Mouse (Mus musculus) heart, postnatal 14 days (tissue): ENCODE data around the gene Rtkn. TPM values are rescaled to one million over a fixed set of nuclear protein-coding genes. Genes with fewer than 3 reads are reported as not detected.
"Not testable (repeated sequence)": the region's sequence is repeated elsewhere in the genome, so short reads cannot be mapped to it uniquely, and the experiment has no call there.

ENCODE experiments used
- DNase-seq, 2 experiments: peaks; one replicate each; pipeline ENCODE4 v3.0.0; 2021 to 2022
- intact Hi-C: fragments of 180-260 bp; cut with DNase I; formaldehyde crosslinking; loops from one replicate; pipeline ENCODE4 v1.15.1; 2025
- total RNA-seq, 2 experiments: library from RNA; stranded (reverse); gene quantifications; 2 replicates each; pipeline ENCODE4 v1.2.3; 2021

Gene Rtkn
- total RNA-seq, 2 experiments from 2014 or later = 6.9 to 8.0 TPM

DNA sequence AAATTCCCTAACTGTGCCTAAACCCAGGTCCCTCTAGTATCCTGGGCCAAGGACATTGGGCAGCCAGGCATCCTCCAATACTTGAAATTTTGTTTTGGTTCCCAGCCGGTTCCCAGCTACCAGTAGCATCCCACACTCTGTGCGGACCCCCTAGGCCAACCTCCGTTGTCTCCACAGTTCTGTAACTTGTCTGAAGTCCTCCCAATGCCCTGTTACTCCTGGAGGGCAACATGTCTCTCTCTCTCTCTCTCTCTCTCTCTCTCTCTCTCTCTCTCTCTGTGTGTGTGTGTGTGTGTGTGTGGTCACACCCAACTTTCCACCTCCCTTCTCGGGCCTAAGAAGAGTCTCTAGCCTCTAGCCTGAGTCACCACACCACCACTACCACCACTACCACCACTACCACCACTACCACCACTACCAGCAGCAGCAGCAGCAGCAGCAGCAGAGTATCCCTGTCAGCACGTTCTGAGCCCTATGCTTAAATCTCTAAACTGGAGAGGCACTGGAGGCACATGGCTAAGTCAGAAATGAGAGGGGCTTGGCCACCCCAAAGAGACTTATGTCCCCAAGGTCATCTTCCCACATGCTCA is 1.1 kb downstream of the Rtkn start:
- DNase-seq = no peak
- intact Hi-C loops = loop anchor here (2.0 kb wide), 1 partner anchor 20 kb away; the partner anchor contains the start of genes 1700003E16Rik and Wdr54

DNA sequence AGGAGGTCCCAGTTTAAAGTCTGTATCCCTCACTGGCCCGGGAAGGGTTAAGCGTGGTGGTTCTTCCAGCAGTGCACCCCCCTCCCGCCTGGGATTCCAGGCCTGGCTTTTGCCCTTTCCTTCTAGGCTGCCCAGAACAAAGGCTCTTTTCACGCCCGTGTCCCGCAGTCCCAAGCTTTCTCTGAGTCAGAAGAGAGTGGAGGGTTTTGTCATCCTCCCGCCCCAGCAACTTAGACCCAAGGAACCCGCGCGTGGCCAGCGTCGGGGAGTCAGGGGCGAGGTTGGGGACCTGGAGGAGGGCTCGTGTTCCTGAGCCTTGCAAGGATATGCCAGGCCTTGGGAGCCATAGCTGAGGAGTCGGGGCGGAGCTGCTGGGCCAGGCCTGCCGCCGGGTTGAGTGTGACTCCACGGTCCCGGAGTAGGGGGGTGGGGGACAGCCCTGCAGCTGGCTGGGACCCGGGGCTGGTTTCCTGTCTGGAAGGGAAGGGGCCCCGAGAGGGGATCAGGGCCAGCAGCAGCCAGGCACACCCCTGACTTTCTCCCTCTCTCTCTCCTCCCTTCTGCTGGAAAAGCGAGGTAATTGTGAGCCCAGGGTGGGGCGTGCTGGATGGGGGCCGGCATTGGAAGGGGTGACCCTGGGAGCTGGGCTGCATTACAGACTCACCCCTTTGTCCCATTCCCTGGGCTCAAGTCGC is 1.8 kb downstream of the Rtkn start:
- intact Hi-C loops = loop anchor here (2.0 kb wide), 1 partner anchor 20 kb away; the partner anchor contains the start of genes 1700003E16Rik and Wdr54
- peak; percentile 79 to 80 for DNase-seq

DNA sequence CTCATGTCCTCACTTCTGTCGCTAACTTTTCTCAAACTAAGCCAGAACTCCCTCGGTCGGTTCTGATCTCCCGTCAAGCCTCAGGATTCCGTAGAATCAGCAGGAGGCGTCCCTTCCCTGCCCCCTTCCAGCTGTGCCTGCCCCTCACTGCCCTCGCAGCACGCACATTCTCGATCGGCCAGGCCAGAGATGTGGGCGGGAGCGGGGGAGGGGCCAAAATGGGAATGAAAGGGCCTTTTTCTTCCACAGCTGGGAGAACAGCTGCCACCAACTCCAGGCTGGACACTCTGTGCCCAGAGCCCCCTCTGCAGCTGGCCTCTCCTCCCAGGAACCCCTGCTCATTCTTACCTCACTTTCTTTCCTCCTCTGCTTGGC is 2.3 kb downstream of the Rtkn start:
- intact Hi-C loops = loop anchor here (2.0 kb wide), 1 partner anchor 19 kb away; the partner anchor contains the start of genes 1700003E16Rik and Wdr54
- DNase-seq = peak; percentile 89 to 92

DNA sequence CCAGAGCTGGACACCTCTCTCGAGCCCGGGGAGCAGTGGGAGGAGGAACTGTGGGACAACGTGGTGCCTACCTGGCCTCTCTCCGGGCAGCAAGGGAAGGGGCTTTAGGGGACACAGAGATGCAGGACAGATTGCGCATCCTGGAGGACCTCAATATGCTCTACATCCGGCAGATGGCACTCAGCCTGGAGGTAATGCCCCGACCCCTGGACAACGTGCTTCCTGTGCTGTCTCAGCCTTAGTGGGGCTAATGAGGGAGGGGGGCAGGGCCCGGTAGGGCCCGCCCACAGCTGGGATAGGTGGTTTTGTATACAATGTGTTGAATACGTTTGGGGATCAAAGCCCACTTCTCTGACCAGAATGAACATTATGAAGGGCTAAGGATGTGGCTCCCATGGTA is 2.8 kb downstream of the Rtkn start:
- no peak for DNase-seq

DNA sequence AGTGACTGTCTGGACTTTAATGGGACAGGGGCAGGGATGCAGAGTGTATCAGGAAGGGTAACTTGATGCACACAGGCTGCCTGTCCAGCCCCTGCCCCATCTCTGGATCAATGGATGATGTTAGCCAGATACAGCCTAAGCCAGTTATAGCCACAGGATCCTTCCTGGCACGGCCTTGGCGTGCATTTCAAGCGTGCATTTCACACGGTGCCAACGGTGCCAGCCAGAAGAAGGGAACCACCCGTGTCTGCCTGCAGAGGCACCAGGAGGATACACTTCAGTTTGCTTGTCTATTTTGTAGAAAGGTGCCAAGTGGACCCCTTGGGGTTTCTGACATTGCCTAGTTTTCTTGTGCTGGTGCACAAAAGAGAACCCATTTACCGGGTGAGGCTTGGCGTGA is 4.8 kb downstream of the Rtkn start:
- no peak for DNase-seq
- intact Hi-C loops = no loop called here

More for the DNA sequence above, 2.8 kb downstream of the Rtkn start:
- intact Hi-C loops = no loop called here

DNA sequence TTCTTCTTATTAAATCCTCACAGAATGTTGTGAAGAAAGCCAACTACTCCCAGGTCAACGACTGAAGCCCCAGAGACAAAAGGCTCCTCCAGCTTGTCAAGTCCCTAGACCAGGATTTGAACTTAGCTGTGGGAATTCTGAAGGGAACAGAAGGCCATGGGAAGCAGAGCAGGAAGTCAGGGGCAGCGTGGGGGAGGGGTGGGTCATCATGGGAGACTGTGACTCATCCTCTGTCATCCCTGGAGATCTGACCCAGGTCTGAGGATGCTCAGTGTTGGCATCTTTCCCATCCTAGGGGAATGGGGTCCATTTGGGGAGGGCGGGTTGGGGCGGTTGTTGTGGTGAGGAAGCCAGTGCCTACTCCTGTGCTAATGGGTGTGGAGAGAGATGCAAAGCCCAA is 6.4 kb downstream of the Rtkn start:
- DNase-seq = peak in 1 of 2 experiments; percentile 44
- intact Hi-C loops = no loop called here

DNA sequence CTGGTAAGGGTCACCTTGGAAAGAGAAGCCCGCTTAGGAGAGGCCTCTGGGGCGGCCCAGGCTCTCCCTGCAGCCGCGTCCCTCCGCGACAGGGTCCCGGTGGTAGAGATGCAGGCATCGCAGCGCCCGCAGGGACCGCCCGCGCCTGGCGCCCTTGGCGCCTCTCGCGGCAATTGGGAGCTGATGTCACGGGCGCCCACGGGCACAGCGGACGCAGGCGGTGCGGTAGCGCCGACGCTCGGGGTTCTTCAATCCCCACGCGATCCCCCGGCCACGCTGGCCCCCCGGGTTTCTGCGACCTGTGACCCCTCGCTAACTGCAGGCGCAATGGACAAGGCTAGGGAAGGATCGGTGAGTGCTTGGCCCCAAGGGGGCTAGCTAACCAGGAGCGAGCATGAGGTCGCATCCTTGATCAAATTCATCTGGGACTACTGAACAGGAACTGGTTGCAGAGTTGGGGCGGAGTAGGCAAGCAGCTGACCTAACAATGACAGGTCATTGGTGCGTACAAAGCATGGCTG is 7.0 kb downstream of the Rtkn start:
- intact Hi-C loops = no loop called here
- DNase-seq = peak in 1 of 2 experiments; percentile 38

DNA sequence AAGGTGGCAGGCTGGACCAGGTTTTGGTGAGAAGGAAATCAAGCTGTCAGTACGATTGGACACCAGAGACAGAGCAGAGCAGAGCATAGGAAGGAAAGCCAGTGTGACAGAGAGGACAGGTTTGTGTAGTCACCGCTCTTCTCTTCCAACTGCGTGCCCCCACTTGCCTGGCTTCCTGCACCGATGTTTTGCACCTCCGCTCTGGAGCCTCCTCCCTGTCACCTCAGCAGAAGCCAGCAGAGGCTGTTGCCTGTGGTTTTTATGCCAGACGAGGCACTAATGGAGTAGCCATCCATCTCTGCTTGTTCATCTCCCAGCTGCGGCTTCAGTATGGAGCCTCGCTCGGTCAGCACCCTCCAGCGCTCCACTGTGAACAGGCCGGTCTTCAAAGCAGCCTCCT is 7.6 kb downstream of the Rtkn start:
- intact Hi-C loops = no loop called here
- no peak for DNase-seq

DNA sequence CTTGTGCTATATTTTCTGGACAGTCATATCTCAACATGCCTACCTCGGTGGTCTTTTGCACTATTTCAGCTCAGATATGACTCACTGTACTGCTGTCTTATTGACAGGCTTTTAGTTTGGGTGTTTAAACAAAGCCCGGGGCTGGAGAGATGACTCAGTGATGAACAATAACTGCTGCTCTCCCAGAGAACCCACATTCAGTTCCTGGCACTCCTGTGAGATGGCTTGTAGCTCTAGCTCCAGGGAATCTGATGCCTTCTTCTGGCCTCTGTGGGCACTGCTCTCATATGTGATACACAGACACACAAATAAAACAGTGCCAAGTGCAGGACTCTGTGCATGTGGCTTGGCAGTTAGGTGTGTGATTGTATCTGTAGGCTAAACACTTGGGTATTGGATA is 9.9 kb downstream of the Rtkn start:
- no peak for DNase-seq
- intact Hi-C loops = no loop called here

DNA sequence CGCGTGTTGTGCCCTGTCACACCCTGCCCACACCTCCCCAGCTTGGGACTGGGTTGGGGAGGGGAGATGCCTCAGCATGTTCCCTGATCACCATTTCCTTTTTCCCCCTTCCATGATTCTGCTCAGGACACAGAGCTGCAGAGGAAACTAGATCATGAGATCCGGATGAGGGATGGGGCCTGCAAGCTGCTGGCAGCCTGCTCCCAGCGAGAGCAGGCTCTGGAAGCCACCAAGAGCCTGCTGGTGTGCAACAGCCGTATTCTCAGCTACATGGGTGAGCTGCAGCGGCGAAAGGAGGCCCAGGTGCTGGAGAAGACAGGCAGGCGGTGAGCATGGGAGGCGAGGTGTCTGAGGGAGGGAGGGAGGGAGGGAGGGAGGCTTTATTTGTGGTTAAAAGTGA is 10.5 kb downstream of the Rtkn start:
- no peak for DNase-seq
- intact Hi-C loops = no loop called here

DNA sequence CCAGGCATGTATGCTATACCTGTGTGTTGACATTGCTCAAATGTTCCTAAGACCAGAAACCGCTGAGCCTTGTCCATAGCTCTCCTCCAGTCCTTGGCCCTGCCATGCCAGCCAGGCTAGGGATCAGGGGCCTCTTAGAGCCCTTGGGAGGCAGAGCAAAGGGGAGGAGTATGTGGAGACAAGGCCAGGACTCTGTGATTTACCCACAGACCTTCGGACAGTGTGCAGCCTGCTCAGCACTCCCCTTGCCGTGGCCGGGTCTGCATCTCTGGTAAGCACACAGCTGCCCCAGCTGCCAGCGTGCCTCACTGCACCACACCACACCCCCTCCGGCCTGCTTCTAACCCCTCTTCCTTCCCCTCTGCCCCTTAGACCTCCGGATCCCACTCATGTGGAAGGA is 12.0 kb downstream of the Rtkn start:
- no peak for DNase-seq
- intact Hi-C loops = no loop called here

DNA sequence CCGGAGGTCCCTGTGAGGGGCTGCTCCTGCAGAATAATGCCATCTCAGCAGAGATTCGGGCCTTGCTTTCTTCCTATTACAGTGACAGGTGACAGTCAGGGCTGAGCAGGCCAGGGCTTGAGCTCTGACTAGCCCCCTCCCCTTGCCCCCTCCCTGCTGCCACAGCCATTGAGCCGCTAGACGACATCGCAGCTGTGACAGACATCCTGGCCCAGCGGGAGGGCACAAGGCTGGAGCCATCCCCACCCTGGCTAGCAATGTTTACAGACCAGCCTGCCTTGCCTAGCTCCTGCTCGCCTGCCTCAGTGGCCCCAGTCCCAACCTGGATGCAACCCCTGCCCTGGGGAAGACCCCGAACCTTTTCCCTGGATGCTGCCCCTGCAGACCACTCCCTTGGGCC is 16.5 kb downstream of the Rtkn start:
- DNase-seq = no peak
- intact Hi-C loops = no loop called here

DNA sequence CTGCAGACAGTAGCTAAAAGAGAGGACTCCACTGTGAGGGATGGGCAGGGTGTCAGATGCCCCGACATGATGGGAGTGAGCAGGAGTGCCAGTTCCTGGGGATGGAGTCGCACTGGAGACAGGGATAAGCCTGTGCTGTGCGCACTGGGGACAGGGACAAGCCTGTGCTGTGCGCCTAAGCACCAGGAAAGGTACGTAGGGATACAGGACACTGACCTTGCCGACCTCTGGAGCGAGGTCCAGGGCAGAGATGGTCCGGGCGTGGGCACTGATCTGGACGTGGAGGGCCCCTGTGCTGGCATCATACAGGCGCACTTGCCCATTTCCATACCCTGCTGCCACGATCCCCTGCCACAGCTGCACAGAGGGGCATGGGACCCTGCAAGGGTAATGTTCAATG is 17.8 kb downstream of the Rtkn start:
- intact Hi-C loops = no loop called here
- no peak for DNase-seq

DNA sequence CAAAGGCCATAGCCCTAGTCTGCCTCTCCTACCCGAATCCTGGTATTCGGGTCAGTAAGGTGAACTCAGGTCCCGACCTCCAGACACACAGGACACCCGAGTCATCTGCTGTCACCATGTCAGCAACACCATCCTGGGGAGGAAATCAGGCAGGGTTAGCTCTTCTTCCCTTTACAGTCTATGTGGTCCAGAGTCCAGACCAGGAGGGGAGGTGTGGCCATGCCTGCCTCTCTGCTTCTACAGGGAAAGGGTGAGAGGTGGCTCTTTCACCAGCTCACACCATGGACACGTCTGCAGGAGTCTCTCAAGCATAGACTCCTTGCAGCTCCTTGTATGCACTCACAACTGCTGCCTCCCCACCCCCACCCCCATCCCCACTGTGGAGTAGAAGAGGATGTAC is 18.2 kb downstream of the Rtkn start:
- intact Hi-C loops = no loop called here
- DNase-seq = no peak

DNA sequence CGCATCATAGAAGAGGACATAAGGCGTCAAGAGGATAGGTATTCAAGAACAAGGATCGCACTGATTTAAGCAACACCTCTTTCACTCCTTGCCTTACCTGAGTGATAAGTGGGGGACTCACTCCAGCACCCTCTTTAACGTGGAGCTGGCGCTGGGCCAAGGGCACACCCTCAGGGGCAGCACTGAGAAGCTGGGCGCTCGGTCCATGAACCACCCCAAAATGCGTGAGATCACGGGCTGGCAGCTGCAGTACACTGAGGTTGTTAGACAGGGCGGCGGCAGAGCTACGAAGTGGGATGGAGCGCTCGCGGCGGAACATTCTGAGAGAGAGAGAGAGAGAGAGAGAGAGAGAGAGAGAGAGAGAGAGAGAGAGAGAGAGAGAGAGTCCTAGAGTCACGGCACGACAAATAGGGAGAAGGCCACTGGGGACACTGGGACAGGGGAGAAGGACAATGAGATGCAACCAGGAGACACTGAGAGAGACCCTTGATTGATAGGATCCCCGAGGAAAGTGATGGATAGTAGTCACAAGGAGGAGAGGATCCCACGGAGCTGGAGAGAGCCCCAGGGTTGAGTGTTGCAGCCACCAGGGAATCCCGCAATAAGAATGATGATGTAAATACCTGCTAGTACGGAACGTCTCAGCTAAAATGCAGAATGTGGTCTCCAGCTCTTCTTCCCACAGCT is 20.4 kb downstream of the Rtkn start:
- peak in 1 of 2 experiments; percentile 38 for DNase-seq
- intact Hi-C loops = loop anchor here (2.0 kb wide), 1 partner anchor 19 kb away; no protein-coding TSS in a partner anchor

DNA sequence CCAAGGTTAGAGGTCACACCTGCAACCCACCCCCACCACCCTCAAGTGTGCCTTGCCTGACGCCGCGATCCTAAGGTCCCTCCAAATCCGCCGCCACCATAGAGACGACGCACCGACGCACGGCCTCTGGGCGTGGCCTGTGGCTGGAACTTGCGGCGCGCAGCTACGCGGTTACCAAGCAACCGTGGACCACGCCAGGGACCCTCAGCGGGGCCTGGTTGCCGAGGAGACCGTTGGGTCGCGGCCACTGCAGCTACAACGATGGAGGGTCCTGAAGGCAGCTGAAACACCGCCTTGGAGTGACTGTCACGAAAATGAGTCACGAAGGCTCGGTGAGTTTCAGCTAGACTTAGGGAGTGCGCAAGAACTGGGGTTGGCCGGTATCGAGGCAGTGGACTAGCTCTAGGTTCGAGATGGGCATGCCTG is 21.0 kb downstream of the Rtkn start, which contains the start of the genes Wdr54 and 1700003E16Rik:
Gene Wdr54 (minus strand): TSS at position 139 of the 426 bp plus-strand sequence.
Gene 1700003E16Rik (plus strand): TSS at position 146 of the 426 bp plus-strand sequence.
- intact Hi-C loops = loop anchor here (2.0 kb wide), 1 partner anchor 19 kb away; no protein-coding TSS in a partner anchor
- DNase-seq = peak; percentile 56 to 72

DNA sequence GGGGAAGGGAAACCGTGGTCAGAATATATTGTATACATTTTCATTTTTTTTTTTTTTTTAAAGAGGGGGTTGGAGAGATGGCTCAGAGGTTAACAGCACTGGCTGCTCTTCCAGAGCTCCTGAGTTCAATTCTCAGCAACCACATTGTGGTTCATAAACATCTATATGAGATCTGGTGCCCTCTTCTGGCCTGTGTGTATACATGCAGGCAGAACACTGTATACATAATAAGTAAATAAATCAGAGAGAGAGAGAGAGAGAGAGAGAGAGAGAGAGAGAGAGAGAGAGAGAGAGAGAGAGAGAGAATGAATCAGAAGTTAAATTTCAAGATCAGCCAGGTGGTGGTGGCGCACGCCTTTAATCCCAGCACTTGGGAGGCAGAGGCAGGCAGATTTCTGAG is 24.2 kb downstream of the Rtkn start:
- peak in 1 of 2 experiments; percentile 60 for DNase-seq
- intact Hi-C loops = not testable (repeated sequence)

DNA sequence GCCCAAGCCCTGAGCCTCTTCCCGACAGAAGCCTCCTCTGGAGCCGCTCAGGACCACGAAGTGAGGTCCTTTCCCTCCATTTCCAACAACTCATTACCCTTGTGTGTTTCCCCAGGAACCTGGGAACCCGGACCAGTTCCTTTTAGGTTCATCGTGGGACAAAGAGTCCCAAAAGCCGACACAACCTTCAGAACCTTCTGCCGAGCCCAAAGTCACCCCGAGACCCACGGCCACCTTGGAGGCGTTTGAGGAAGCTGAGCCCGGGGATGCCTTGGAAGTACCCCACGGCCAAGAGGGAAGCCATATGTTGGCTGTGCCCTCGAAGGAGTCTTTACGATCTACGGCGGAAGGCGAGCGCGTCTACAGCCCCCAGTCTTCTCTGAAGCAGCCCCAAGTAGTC is 26.2 kb downstream of the Rtkn start:
- intact Hi-C loops = loop anchor here (2.0 kb wide), 2 partner anchors 45 to 165 kb away; no protein-coding TSS in a partner anchor
- DNase-seq = no peak

DNA sequence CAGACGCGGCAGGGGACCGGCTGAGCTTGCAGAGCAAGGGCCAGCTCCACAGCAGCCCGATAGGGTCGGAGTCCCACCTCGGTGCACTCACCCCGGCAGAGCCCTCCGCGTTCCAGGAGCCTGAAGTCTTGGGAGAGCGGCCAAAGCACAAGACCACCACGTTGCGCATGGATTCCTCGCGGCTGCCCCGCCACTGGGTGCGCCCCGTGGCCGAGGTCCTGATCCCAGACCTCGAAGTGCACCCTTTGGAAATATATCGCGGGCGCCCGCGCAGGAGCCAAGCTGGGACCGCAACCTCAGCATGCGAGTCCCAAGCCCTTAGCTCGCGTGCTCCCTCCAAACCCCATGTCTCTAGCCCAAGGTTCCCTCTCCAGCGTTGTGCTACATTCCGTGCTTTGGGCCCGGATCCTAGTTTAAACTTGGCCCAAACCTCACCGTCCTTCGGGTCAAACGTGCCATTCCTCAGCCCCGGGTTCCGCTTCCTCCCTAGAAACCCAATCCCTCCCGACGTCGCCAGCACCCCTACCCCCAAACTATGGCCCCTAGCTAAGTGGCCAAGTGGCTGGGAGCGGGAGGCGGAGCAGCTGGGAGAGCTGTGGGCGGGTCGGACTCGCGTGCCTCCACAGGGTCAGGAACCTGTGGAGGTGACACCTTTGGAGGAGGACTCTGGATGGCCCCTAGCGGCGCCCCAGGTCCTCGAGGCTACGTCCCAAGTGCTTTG is 26.8 kb downstream of the Rtkn start:
- DNase-seq = peak; percentile 38 to 49
- intact Hi-C loops = loop anchor here (2.0 kb wide), 2 partner anchors 45 to 165 kb away; no protein-coding TSS in a partner anchor

DNA sequence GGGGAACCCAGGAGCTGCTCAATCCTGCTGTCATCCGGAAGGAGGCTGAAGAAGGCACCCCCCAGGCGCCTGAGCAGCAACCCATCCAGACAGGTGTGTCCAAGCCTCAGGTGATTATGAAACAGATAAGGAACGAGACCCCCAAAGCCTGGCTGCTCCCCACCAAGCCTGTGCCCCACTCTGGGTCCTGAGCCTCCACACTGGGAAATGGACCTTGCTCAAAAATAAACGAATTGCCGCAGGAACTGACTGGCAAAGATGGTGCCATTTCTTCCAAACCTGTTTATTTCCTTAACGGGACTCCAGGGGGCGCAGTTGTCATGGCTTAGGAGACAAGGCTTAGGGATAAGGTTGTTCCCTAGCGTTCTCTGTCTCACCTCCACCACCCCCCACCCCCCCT is 27.4 kb downstream of the Rtkn start:
- intact Hi-C loops = no loop called here
- DNase-seq = peak; percentile 61 to 65
